Mouse (Mus musculus): ENCODE data around the gene Lmx1a.
A peak's percentile ranks its signal among the peaks of the same experiment; 100 is the strongest.

The Lmx1a gene

GRCm38 (mm10) chr1:167896234-167896633 lies 207.2 kb downstream of the Lmx1a start:
- peak; percentile 49 for DNase-seq
